Mouse (Mus musculus) forebrain, embryonic 12.5 days (tissue): ENCODE results near the gene Ctnnal1. TPM values are rescaled to one million over a fixed set of nuclear protein-coding genes. Genes with fewer than 3 reads are reported as not detected.

Experiments used
- ATAC-seq: fragments of 200-750 bp; cut with Nextera tagmentation; 2 replicates; pipeline ENCODE4 v1.8.0; 2017; ENCODE audit warnings: moderate TSS enrichment; ENCODE audit not compliant: low FRiP score
- H3K27ac ChIP-seq: fragments of 300-500 bp; sonication (generic); 2 replicates; pipeline ENCODE4 v1.5.1; 2016; ENCODE audit warnings: mild to moderate bottlenecking
- H3K27me3 ChIP-seq: fragments of 300-500 bp; sonication (generic); 2 replicates; pipeline ENCODE4 v1.6.1; 2016; ENCODE audit warnings: mild to moderate bottlenecking
- H3K36me3 ChIP-seq: fragments of 300-500 bp; sonication (generic); replicated peaks from 2 replicates; pipeline ENCODE4 v1.6.1; 2016; ENCODE audit warnings: mild to moderate bottlenecking
- H3K4me1 ChIP-seq: fragments of 300-500 bp; sonication (generic); 2 replicates; pipeline ENCODE4 v1.6.1; 2016
- H3K4me2 ChIP-seq: fragments of 300-500 bp; sonication (generic); 2 replicates; pipeline ENCODE4 v1.6.1; 2016; ENCODE audit warnings: mild to moderate bottlenecking, moderate library complexity
- H3K4me3 ChIP-seq: fragments of 300-500 bp; sonication (generic); replicated peaks from 2 replicates; pipeline ENCODE4 v1.5.1; 2016; ENCODE audit warnings: mild to moderate bottlenecking
- H3K9ac ChIP-seq: fragments of 300-500 bp; sonication (generic); 2 replicates; pipeline ENCODE4 v1.6.1; 2016; ENCODE audit warnings: mild to moderate bottlenecking
- H3K9me3 ChIP-seq: fragments of 300-500 bp; sonication (generic); 2 replicates; pipeline ENCODE4 v1.6.1; 2016
- WGBS: fragments of 180-500 bp; shearing (Covaris S2); methylation state at CpG from one replicate; pipeline ENCODE4 v1.1.7; 2016; 5-methylcytosine and 5-hydroxymethylcytosine counted together
- microRNA counts: library from miRNA; unstranded; fragments of <30 nt; microRNA quantifications from one replicate; lab custom pipeline; 2017
- microRNA-seq: library from miRNA; unstranded; fragments of <30 nt; microRNA quantifications from one replicate; pipeline ENCODE4, GENCODE M21; 2017
- polyA plus RNA-seq: library from polyadenylated mRNA; unstranded; fragments of >200 nt; fragmentation: Nextera tagmentation; extraction: Ambion mirVana; gene quantifications from 2 replicates; pipeline ENCODE4 v1.2.1, GENCODE M21; 2016

Gene Ctnnal1
- polyA plus RNA-seq, 1 experiment from 2014 or later = 28.6 TPM

DNA sequence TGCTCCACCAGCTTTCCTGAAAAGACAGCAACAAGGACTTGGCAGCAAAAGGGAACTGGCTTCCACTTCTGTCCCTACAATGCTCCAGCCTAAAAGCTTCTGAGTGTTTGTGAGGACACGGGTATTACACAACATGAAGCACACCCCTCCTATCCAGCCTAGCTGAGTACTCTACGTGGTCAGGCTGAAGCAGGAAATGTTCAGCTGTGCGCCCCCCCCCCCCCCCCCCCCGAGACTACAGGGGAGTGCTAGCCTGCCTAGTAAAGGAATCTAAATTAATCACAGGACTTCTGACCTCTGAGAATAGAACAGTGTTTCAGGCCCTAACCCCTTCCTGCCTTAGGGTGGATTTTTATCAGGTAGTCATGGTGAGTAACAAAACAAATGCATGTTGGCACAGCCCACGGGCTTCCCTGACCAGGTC lies 97.1 kb downstream of the Ctnnal1 start:
- Histone ChIP-seq H3K9me3 (no peaks in the 10 kb centered on the region), H3K27me3 (no peaks in the 10 kb centered on the region), H3K4me3 (no peak overlapping the region), H3K4me2 (no peak overlapping the region), H3K9ac (no peak overlapping the region), H3K4me1 (no peaks in the 10 kb centered on the region), H3K27ac (no peak overlapping the region), H3K36me3 (peaks cover 84% of the 10 kb centered on the region)
- WGBS = 87% methylated on average over 5 of the region's 5 CpGs
- no peak for ATAC-seq

MicroRNA genes within 50 kb of the gene (microRNA counts, 519-probe panel; counts per million panel counts)
- microRNA mmu-miR-32 (lab: Ali Mortazavi, UCI) = 4,077 counts per million, percentile 48 among the panel's probes with 10 or more counts

Small RNA genes within 50 kb of the gene (microRNA-seq; reads per million reads assigned to microRNA genes)
- gene Mir32 = 416 reads per million, percentile 67 among the genes with 10 or more reads in this experiment

Other genes starting within 250 kb of the Ctnnal1 start
- not detected in 2 replicates for gene Gm26657, start 125.1 kb downstream of the Ctnnal1 start, polyA plus RNA-seq
- gene Actl7b, start 123.7 kb downstream of the Ctnnal1 start, polyA plus RNA-seq = not detected in 2 replicates
- not detected in 2 replicates for gene Actl7a, start 121.8 kb downstream of the Ctnnal1 start, polyA plus RNA-seq
- gene Elp1, start 62.9 kb downstream of the Ctnnal1 start, polyA plus RNA-seq = 84.7 and 90.3 TPM in 2 replicates
- 20.6 and 21.9 TPM in 2 replicates for gene Fam206a, start 62.8 kb downstream of the Ctnnal1 start, polyA plus RNA-seq
- gene Tmem245, start 82.2 kb upstream of the Ctnnal1 start, polyA plus RNA-seq = 12.7 and 12.8 TPM in 2 replicates
- 9.7 and 10.2 TPM in 2 replicates for gene Frrs1l, start 125.2 kb upstream of the Ctnnal1 start, polyA plus RNA-seq